Mouse (Mus musculus) left cerebral cortex, adult 2 months (tissue): Measurements from ENCODE around the gene Hp. TPM values are rescaled to one million over a fixed set of nuclear protein-coding genes. Genes with fewer than 3 reads are reported as not detected.

Experiments used
- DNase-seq, 2 experiments: peaks; one replicate each; pipeline ENCODE4 v3.0.0; 2021 to 2022; ENCODE audit warnings: low spot score in 2 of 2, mixed read lengths in 1 of 2; ENCODE audit errors: extremely low spot score in 1 of 2
- H3K27ac ChIP-seq: fragments of 200-600 bp; 2 replicates; pipeline ENCODE4 v1.8.1; 2022
- H3K4me3 ChIP-seq: fragments of 200-600 bp; 2 replicates; pipeline ENCODE4 v1.8.1; 2022
- CTCF ChIP-seq: fragments of 200-600 bp; IDR thresholded peaks from 2 replicates; pipeline ENCODE4 v1.8.1; 2022; ENCODE audit warnings: antibody characterized with exemption, mild to moderate bottlenecking, moderate library complexity
- intact Hi-C: fragments of 180-260 bp; cut with DNase I; formaldehyde crosslinking; loops from one replicate; pipeline ENCODE4 v1.15.1; 2025
- long read RNA-seq, 2 experiments: library from polyadenylated mRNA; stranded (forward); transcript quantifications; one replicate each; pipeline ENCODE4 v2.0.0; 2021; ENCODE audit warnings: borderline mapping rate in 2 of 2
- total RNA-seq, 2 experiments: library from RNA; stranded (reverse); gene quantifications; 2 replicates each; pipeline ENCODE4 v1.2.3; 2021

Hp gene
- not detected for total RNA-seq
- long read RNA-seq, experiment 1 = 0 reads
- long read RNA-seq, experiment 2 = 0 reads

DNA sequence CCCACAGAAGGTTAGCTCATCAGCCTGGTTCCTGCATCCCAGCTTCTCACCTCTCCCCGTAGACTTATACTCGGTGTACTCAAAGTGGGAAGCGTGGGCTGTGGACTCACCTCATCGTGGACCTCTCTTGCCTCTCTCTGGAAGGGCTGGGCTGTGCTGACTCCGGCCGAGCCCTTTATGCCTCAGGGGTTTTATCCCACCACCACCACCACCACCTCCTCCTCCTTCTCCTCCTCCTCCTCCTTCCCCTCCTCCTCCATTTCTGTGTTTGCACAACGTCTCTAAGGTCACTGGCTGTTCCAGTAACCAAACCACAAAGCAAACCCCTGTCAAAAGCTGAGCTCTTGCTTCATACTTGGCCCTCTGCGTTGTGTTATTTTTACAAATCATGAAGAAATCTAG lies at the start of gene Hp:
TSS of gene Hp (minus strand) at position 273 of the 402 bp plus-strand sequence.
- intact Hi-C loops = no loop called here
- DNase-seq = no peak
- Histone ChIP-seq H3K4me3 (no peak within 1 kb of the TSS), H3K27ac (no peak within 1 kb of the TSS)
- no peak for TF ChIP-seq CTCF

GRCm38 (mm10) chr8:109628638-109629037 lies 49.7 kb upstream of the Hp start:
- peak in 1 of 2 experiments; percentile 21 for DNase-seq
- no peak for TF ChIP-seq CTCF
- Histone ChIP-seq H3K4me3 (no peak overlapping the region), H3K27ac (no peak overlapping the region)
- intact Hi-C loops = no loop called here

GRCm38 (mm10) chr8:109615569-109615968 lies 36.6 kb upstream of the Hp start:
- H3K4me3 ChIP-seq = no peak overlapping the region
- intact Hi-C loops = no loop called here
- no peak for DNase-seq
- no peak overlapping the region for H3K27ac ChIP-seq
- TF ChIP-seq CTCF = no peak

GRCm38 (mm10) chr8:109614243-109615210 lies 35.6 kb upstream of the Hp start, which contains the start of gene Pkd1l3:
TSS of gene Pkd1l3 (plus strand) at chr8:109614517.
- intact Hi-C loops = no loop called here
- TF ChIP-seq CTCF = peak; percentile 45
- no peak for DNase-seq
- Histone ChIP-seq H3K27ac (no peak within 1 kb of the TSS), H3K4me3 (peak within 1 kb of the TSS; percentile 20)

DNA sequence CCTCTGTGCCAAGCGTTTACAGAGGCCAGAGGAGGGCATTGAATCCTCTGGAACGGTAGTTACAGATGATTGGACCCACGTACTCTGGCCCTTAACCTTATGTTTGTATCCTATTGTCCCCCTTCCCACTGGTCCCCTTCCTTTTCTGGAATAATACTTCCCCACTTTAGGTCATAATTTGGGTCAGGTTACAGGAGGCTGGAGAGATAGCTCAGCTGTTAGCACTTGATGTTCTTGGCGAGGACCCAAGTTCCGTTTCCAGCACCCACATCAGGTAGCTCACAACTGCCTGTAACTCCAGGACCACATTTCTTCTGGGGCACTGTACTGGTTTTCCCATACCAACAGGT lies 30.2 kb upstream of the Hp start:
- intact Hi-C loops = loop anchor here (2.0 kb wide), 1 partner anchor 84 kb away; the partner anchor contains the start of gene Ist1

GRCm38 (mm10) chr8:109608271-109609152 lies 29.5 kb upstream of the Hp start, which contains the start of gene Dhodh:
TSS of gene Dhodh (minus strand) at chr8:109608673.
- Histone ChIP-seq H3K4me3 (peak within 1 kb of the TSS; percentile 72), H3K27ac (peak within 1 kb of the TSS; percentile 90)
- TF ChIP-seq CTCF = no peak; the same call in 1 of the 2 replicates
- intact Hi-C loops = loop anchor here (1.0 to 2.0 kb wide), 4 partner anchors 43 to 170 kb away; partner anchors contain the start of genes Ap1g1, Dhx38, Ist1 and Txnl4b
- peak; percentile 97 for DNase-seq

More for the DNA sequence above, 30.2 kb upstream of the Hp start:
- Histone ChIP-seq H3K4me3 (peak overlapping the region; percentile 72), H3K27ac (peak overlapping the region; percentile 90)
- DNase-seq = no peak
- TF ChIP-seq CTCF = no peak

DNA sequence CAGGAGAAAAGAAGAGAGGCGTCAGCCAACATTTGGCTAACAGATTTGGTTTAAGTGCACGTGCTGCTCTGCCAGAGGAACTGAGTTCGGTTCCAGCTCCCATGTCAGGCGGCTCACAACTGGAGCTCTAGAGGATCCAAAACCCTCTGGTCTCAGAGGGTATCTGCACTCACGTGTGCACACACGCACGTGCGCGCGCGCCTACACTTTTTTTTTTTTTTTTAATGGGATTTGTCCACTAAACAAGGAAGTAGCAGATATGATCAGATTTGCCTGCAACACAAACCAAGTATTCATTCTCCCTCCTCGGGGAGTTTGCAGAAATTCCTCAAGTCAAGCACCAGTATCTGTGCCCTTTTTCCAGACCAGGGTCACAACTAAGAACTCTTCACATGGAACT lies 28.7 kb upstream of the Hp start:
- TF ChIP-seq CTCF = no peak
- Histone ChIP-seq H3K27ac (peak overlapping the region; percentile 90), H3K4me3 (peak overlapping the region; percentile 72)
- intact Hi-C loops = loop anchor here (1.0 to 2.0 kb wide), 4 partner anchors 42 to 171 kb away; partner anchors contain the start of genes Ap1g1, Dhx38, Ist1 and Txnl4b
- DNase-seq = no peak

GRCm38 (mm10) chr8:109606725-109607124 lies 27.8 kb upstream of the Hp start:
- intact Hi-C loops = no loop called here
- no peak for DNase-seq
- no peak for TF ChIP-seq CTCF
- no peak overlapping the region for H3K4me3 ChIP-seq
- H3K27ac ChIP-seq = no peak overlapping the region

GRCm38 (mm10) chr8:109595854-109596253 lies 16.9 kb upstream of the Hp start:
- Histone ChIP-seq H3K4me3 (no peak overlapping the region), H3K27ac (no peak overlapping the region)
- peak; percentile 26 to 56 for DNase-seq
- intact Hi-C loops = loop anchor here (5.0 kb wide), 1 partner anchor 1779 kb away; no protein-coding TSS in a partner anchor
- TF ChIP-seq CTCF = peak; percentile 88

GRCm38 (mm10) chr8:109593117-109593788 lies 14.3 kb upstream of the Hp start:
- DNase-seq = no peak
- Histone ChIP-seq H3K4me3 (no peak overlapping the region), H3K27ac (no peak overlapping the region)
- peak; percentile 62 for TF ChIP-seq CTCF
- intact Hi-C loops = no loop called here

DNA sequence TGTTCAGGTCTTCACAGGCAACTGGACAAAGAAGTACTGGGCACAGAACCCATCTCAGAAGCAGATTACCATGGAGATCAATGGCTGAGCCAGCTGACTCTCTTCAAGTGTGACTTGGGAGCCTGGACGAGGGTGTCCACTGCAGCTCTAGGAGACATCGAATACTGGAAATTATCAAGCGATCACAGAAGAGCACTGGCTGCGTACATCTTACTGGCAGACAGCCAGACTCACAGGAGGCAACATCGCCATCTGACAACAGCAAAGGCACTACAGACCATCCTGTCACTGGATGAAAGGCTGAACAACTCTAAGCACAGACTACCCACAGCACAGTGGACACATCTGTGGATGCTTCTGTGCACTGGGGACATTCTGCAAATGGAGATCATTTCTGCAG lies 13.2 kb upstream of the Hp start:
- intact Hi-C loops = no loop called here
- TF ChIP-seq CTCF = no peak
- DNase-seq = no peak
- Histone ChIP-seq H3K4me3 (no peak overlapping the region), H3K27ac (no peak overlapping the region)
